Mouse (Mus musculus): ENCODE data around the gene Gprin2.

The Gprin2 gene

GRCm38 (mm10) chr14:34201231-34202035, at the start of gene Gprin2:
Gene Gprin2, minus strand, starts transcription at chr14:34201653.
- DNase-seq = peak; percentile 61

- no peak for DNase-seq
Observed at GRCm38 (mm10) chr14:34240676-34241075, 39.2 kb upstream of the Gprin2 start.

- DNase-seq = no peak
Observed at GRCm38 (mm10) chr14:34240263-34240662, 38.8 kb upstream of the Gprin2 start.

- DNase-seq = peak; percentile 91
Observed at GRCm38 (mm10) chr14:34234630-34235380, 33.4 kb upstream of the Gprin2 start.

- no peak for DNase-seq
Observed at GRCm38 (mm10) chr14:34233846-34234245, 32.4 kb upstream of the Gprin2 start.

GRCm38 (mm10) chr14:34232866-34233680, 31.6 kb upstream of the Gprin2 start:
- no peak for DNase-seq

- DNase-seq = no peak
Observed at GRCm38 (mm10) chr14:34232340-34232739, 30.9 kb upstream of the Gprin2 start.

- no peak for DNase-seq
Observed at GRCm38 (mm10) chr14:34228830-34229506, 27.5 kb upstream of the Gprin2 start.

- no peak for DNase-seq
Observed at GRCm38 (mm10) chr14:34227981-34228380, 26.5 kb upstream of the Gprin2 start.

- no peak for DNase-seq
Observed at GRCm38 (mm10) chr14:34226566-34226965, 25.1 kb upstream of the Gprin2 start.

GRCm38 (mm10) chr14:34225986-34226385, 24.5 kb upstream of the Gprin2 start:
- DNase-seq = no peak

GRCm38 (mm10) chr14:34223362-34223898, 22.0 kb upstream of the Gprin2 start:
- no peak for DNase-seq

GRCm38 (mm10) chr14:34221416-34222077, 20.1 kb upstream of the Gprin2 start:
- no peak for DNase-seq

- DNase-seq = no peak
Observed at GRCm38 (mm10) chr14:34220426-34220825, 19.0 kb upstream of the Gprin2 start.

- peak; percentile 36 for DNase-seq
Observed at GRCm38 (mm10) chr14:34219786-34220198, 18.3 kb upstream of the Gprin2 start.

- DNase-seq = no peak
Observed at GRCm38 (mm10) chr14:34219295-34219694, 17.8 kb upstream of the Gprin2 start, which contains the start of gene Syt15. Gene Syt15, plus strand, starts transcription at chr14:34219595.

- peak; percentile 50 for DNase-seq
Observed at GRCm38 (mm10) chr14:34215451-34216127, 14.1 kb upstream of the Gprin2 start.

GRCm38 (mm10) chr14:34209942-34210341, 8.5 kb upstream of the Gprin2 start:
- no peak for DNase-seq

- no peak for DNase-seq
Observed at GRCm38 (mm10) chr14:34209080-34209479, 7.6 kb upstream of the Gprin2 start.

- DNase-seq = peak; percentile 75
Observed at GRCm38 (mm10) chr14:34208651-34209050, 7.2 kb upstream of the Gprin2 start.

- no peak for DNase-seq
Observed at GRCm38 (mm10) chr14:34207996-34208395, 6.5 kb upstream of the Gprin2 start.

Measured in embryo, embryonic 11 days (tissue).